Mouse (Mus musculus): ENCODE measurements at regions not wholly inside any gene's neighbourhood (a gene's known extent, or its start where the extent isn't known, plus 50 kb on each side); places are given as distances from the start of the nearest gene placed in this dataset.
A peak's percentile ranks its signal among the peaks of the same experiment; 100 is the strongest.
"Not testable (repeated sequence)": the region's sequence is repeated elsewhere in the genome, so short reads cannot be mapped to it uniquely, and the experiment has no call there.

DNA sequence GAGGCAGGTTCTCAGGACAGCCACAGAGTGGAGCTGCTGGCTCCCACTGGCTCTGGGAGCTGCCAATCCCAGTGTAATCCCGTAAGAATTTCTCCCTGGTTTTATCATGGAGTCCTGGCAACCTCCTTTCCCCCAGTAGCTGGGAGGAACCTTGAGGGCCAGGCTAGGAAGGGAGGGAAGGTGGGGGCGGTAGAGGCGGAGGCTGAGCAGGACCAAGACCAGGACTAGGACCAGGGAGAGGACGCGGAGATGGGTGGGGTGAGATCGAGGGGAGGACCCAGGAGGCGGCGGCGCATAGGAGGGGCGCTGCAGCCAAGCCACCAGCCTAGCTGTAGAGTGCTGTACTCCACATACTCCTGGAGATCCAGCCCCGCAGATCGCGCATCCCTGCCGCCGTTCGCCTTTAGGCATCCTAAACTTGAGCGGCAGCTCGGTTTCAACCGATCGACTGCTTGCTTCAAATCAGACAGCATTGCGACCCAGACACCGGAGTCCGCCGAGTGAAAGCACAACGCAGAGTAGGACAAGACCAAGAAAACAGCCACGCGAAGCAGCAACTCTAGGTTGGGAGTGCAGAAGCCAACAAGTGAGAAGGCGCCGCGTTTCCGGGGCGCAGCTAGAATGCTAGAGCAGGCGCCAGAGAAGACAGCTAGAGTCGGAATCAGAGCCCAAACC lies 534.1 kb downstream of the Sema5a start:
- Histone ChIP-seq H3K4me2 (ENCODE audit: low read depth, low read length) (peak overlapping the region; percentile 68), H3K4me3 (ENCODE audit: low read depth, low read length) (peak overlapping the region; percentile 40)
- H3K4me1 ChIP-seq (ENCODE audit: insufficient read depth); H3K27me3 ChIP-seq (ENCODE audit: insufficient read depth, low read length); H3K9ac ChIP-seq (replicated peaks); H3K36me3 ChIP-seq (replicated peaks; ENCODE audit: insufficient read depth, low read length); H3K9me3 ChIP-seq (ENCODE audit: low read length); H3K27ac ChIP-seq (ENCODE audit: low read depth): not testable (repeated sequence)
- ATAC-seq = peak; percentile 86
- 0 out of 2 replicates have a peak, but pooled peaks have one; percentile 5 for TF ChIP-seq CTCF (IDR thresholded peaks at IDR 0.05; ENCODE audit: low read depth)
- peak; percentile 36 for DNase-seq
- 1% methylated on average over 32 of the region's 34 CpGs for WGBS (ENCODE audit: insufficient replicate concordance)

DNA sequence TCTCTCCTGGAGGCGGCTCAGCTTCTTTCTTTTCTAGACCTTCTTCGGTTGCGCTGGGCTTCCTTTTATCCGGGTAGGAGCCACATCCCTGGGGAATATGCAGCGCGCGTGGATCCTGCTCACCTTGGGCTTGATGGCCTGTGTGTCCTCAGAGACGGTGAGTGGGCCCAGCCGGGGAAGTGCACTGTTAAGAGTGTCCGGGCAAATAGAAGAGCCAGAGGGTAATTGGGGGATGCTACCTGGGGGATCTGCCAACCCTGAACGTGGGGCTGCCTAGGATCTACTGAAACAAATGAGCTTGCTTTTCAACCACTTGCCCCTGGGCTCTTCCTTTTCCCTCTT lies 534.6 kb downstream of the Sema5a start:
- not testable (repeated sequence) for H3K4me1 ChIP-seq (ENCODE audit: insufficient read depth); DNase-seq; H3K36me3 ChIP-seq (replicated peaks; ENCODE audit: insufficient read depth, low read length); H3K27me3 ChIP-seq (ENCODE audit: insufficient read depth, low read length); H3K9me3 ChIP-seq (ENCODE audit: low read length); ATAC-seq; H3K27ac ChIP-seq (ENCODE audit: low read depth); H3K9ac ChIP-seq (replicated peaks)
- Histone ChIP-seq H3K4me2 (ENCODE audit: low read depth, low read length) (peak overlapping the region; percentile 68), H3K4me3 (ENCODE audit: low read depth, low read length) (peak overlapping the region; percentile 40)
- whole genome bisulfite sequencing (ENCODE audit: insufficient replicate concordance) = 5% methylated on average over 11 of the region's 11 CpGs

DNA sequence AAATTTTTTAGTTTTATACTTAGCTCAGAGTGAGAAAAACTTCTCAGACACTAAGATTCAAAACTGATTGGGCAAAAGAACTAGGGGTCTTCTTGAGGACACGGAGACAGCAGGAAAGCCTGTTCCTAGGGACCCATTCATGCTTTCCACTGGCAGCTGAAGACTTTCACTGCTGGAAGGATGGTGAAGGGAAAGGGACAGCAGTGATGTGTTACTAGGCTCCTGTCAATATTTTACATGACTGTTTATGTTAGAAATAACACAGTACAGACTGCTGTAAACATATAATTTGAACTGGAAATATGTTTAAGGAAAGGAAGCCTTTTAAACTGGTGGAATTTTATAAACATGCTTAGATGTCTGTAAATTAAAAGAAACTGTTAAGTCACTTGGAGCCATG lies 537.0 kb downstream of the Sema5a start:
- H3K9me3 ChIP-seq (ENCODE audit: low read length); DNase-seq; H3K27ac ChIP-seq (ENCODE audit: low read depth); H3K4me2 ChIP-seq (ENCODE audit: low read depth, low read length); H3K36me3 ChIP-seq (replicated peaks; ENCODE audit: insufficient read depth, low read length); H3K27me3 ChIP-seq (ENCODE audit: insufficient read depth, low read length); H3K4me3 ChIP-seq (ENCODE audit: low read depth, low read length); H3K4me1 ChIP-seq (ENCODE audit: insufficient read depth); H3K9ac ChIP-seq (replicated peaks); ATAC-seq: not testable (repeated sequence)
- 64% methylated on average over 1 of the region's 1 CpGs for WGBS (ENCODE audit: insufficient replicate concordance)

DNA sequence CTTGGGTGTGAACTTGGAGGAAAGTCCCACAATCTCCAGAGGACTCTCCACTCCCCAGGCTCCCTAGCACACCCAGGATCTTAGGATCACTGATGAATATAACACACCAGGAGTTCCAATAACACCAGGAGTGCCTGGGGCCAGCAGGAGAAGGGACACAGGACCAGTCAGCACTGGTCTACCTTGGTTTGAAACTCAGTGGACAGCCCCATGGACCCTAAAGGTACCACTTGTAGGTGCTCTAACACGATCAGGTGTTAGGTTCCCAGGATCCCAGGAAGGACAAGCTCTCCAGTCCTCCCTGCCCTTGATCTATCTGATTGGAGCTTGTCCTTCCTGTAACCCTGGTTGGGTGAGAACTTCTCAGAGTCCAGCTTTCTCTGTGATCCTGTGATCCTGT lies 554.6 kb downstream of the Sema5a start:
- no peak for DNase-seq
- ATAC-seq = no peak
- Histone ChIP-seq H3K36me3 (replicated peaks; ENCODE audit: insufficient read depth, low read length) (no peaks in the 10 kb centered on the region), H3K9ac (replicated peaks) (no peak overlapping the region), H3K4me3 (ENCODE audit: low read depth, low read length) (no peak overlapping the region), H3K4me2 (ENCODE audit: low read depth, low read length) (no peak overlapping the region), H3K27me3 (ENCODE audit: insufficient read depth, low read length) (no peaks in the 10 kb centered on the region), H3K9me3 (ENCODE audit: low read length) (peaks cover 4% of the 10 kb centered on the region; the same call in 1 of the 2 replicates), H3K27ac (ENCODE audit: low read depth) (no peak overlapping the region), H3K4me1 (ENCODE audit: insufficient read depth) (no peaks in the 10 kb centered on the region)
- TF ChIP-seq EP300 (IDR thresholded peaks at IDR 0.05; ENCODE audit: low read depth) (no peak), CTCF (IDR thresholded peaks at IDR 0.05; ENCODE audit: low read depth) (no peak)
- WGBS (ENCODE audit: insufficient replicate concordance) = 60% methylated on average over 1 of the region's 1 CpGs

DNA sequence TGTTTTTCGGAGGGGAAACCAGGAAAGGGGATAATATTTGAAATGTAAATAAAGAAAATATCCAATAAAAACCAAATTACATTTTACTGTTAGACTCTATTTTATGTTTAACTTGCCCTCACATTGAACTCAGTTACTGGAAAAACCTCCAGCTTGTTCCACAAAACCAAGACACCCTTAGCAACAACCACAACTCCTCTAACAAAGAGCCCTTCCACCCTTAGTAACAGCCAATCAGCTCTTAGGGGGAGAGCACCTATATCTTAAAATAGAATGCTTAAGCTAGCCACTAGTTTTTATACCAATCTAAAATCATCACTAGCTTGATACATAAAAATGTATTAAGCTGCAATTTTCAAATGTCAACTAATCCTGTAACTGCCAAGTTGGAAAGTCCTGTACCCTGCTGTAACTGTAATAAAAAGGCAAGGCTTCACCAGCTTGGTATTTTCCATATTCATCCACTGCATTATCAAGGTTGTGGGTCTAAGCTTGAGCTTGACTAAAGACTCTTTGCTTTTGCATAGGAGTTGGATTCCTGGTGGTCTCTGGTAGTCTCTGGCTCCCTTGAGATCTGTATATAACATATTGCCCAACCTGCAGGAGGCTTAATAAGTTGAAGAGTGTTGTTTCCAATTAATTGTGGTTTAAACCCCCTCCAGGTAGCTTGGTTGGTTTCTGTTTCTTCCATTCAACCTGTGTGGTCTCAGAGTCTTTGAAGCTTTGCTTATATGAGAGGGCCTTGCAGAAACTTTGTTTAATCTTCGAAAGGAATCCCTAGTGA lies 566.4 kb downstream of the Sema5a start:
- ATAC-seq (no peak), DNase-seq (no peak)
- Histone ChIP-seq H3K4me2 (ENCODE audit: low read depth, low read length) (no peak overlapping the region), H3K27me3 (ENCODE audit: insufficient read depth, low read length) (no peaks in the 10 kb centered on the region), H3K9me3 (ENCODE audit: low read length) (no peaks in the 10 kb centered on the region), H3K4me3 (ENCODE audit: low read depth, low read length) (no peak overlapping the region), H3K36me3 (replicated peaks; ENCODE audit: insufficient read depth, low read length) (no peaks in the 10 kb centered on the region), H3K4me1 (ENCODE audit: insufficient read depth) (no peaks in the 10 kb centered on the region), H3K27ac (ENCODE audit: low read depth) (no peak overlapping the region), H3K9ac (replicated peaks) (no peak overlapping the region)
- 49% methylated on average over 2 of the region's 2 CpGs for WGBS (ENCODE audit: insufficient replicate concordance)
- TF ChIP-seq CTCF (IDR thresholded peaks at IDR 0.05; ENCODE audit: low read depth) (no peak), EP300 (IDR thresholded peaks at IDR 0.05; ENCODE audit: low read depth) (no peak)

DNA sequence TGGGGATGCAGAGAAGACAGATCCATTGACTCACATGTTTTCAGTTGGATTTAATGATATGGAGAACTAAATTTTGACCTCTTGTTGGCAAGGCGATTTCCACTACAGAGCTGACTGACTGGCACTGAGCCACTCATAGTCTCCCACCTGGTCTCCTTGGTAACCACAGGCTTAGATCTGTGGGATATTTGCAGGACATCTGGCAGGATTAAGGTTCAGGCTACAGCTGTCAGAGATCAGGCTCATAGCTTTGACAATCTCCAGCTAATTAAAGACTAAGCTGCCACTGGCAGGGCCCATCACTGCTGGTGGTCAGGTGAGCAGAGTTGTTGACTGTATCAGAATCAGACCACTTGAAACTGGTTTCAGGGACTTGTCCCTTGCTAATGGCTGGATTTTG lies 595.4 kb downstream of the Sema5a start:
- no peak for TF ChIP-seq EP300 (IDR thresholded peaks at IDR 0.05; ENCODE audit: low read depth)
- TF ChIP-seq CTCF (IDR thresholded peaks at IDR 0.05; ENCODE audit: low read depth) = no peak
- H3K4me1 ChIP-seq (ENCODE audit: insufficient read depth) = no peaks in the 10 kb centered on the region
- no peak overlapping the region for H3K27ac ChIP-seq (ENCODE audit: low read depth)
- H3K9ac ChIP-seq (replicated peaks) = no peak overlapping the region
- ATAC-seq (no peak), DNase-seq (no peak)
- no peak overlapping the region for H3K4me2 ChIP-seq (ENCODE audit: low read depth, low read length)
- no peaks in the 10 kb centered on the region for H3K9me3 ChIP-seq (ENCODE audit: low read length)
- no peak overlapping the region for H3K4me3 ChIP-seq (ENCODE audit: low read depth, low read length)
- 66% methylated on average over 1 of the region's 1 CpGs for WGBS (ENCODE audit: insufficient replicate concordance)
- no peaks in the 10 kb centered on the region for H3K36me3 ChIP-seq (replicated peaks; ENCODE audit: insufficient read depth, low read length)
- no peaks in the 10 kb centered on the region for H3K27me3 ChIP-seq (ENCODE audit: insufficient read depth, low read length)

Measured in liver, postnatal 0 days (tissue).